Mouse (Mus musculus): ENCODE measurements around the gene Pex11b. TPM values are rescaled to one million over a fixed set of nuclear protein-coding genes. Genes with fewer than 3 reads are reported as not detected.

Pex11b gene
- polyA plus RNA-seq, 1 experiment = 107 TPM

DNA sequence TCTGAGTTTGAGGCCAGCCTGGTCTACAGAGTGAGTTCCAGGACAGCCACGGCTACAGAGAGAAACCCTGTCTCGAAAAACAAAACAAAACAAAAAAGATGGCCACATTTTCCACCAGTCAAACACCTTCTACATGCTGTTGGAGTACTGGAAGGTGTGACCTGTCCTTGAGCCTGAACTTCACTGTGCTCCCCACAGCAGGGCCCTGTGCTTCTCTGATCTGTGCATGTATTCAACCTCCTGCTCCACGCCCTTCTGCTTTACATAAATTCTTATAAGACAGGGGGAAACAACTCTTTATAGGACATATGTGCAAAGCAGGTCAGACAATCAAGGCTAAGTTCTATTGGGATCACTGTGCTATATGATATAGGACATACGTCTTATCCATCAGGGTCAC, 12.0 kb upstream of the Pex11b start:
- Histone ChIP-seq H3K27ac (ENCODE audit: control insufficient read depth, insufficient read depth, low read depth, low read length) (no peak overlapping the region), H3K36me3 (ENCODE audit: control insufficient read depth, insufficient read depth, low read length) (no peaks in the 10 kb centered on the region; the same call in 1 of the 2 replicates), H3K27me3 (ENCODE audit: control insufficient read depth, insufficient read depth, low read length) (no peaks in the 10 kb centered on the region), H3K4me1 (ENCODE audit: control insufficient read depth, insufficient read depth, low read length) (no peaks in the 10 kb centered on the region), H3K4me3 (ENCODE audit: control insufficient read depth, low read depth, low read length) (no peak overlapping the region)
- TF ChIP-seq CTCF (IDR thresholded peaks at IDR 0.05; ENCODE audit: control insufficient read depth, insufficient read depth, insufficient replicate concordance, low read depth, low read length) (no peak), POLR2A (IDR thresholded peaks at IDR 0.05; ENCODE audit: control insufficient read depth, low read depth, low read length) (no peak)

GRCm38 (mm10) chr3:96629729-96630600, 5.2 kb upstream of the Pex11b start, which contains the start of gene Rbm8a:
Gene Rbm8a, plus strand, starts transcription at chr3:96629933.
- no peaks in the 10 kb centered on the region for H3K27me3 ChIP-seq (ENCODE audit: control insufficient read depth, insufficient read depth, low read length)
- H3K4me1 ChIP-seq (ENCODE audit: control insufficient read depth, insufficient read depth, low read length) = peaks cover 5% of the 10 kb centered on the region; the same call in 1 of the 2 replicates
- TF ChIP-seq CTCF (IDR thresholded peaks at IDR 0.05; ENCODE audit: control insufficient read depth, insufficient read depth, insufficient replicate concordance, low read depth, low read length) (no peak), POLR2A (IDR thresholded peaks at IDR 0.05; ENCODE audit: control insufficient read depth, low read depth, low read length) (peak; percentile 86)
- peak within 1 kb of the TSS; percentile 95 for H3K27ac ChIP-seq (ENCODE audit: control insufficient read depth, insufficient read depth, low read depth, low read length)
- peak within 1 kb of the TSS; percentile 99 for H3K4me3 ChIP-seq (ENCODE audit: control insufficient read depth, low read depth, low read length)
- H3K36me3 ChIP-seq (ENCODE audit: control insufficient read depth, insufficient read depth, low read length) = no peaks in the 10 kb centered on the region; the same call in 1 of the 2 replicates

DNA sequence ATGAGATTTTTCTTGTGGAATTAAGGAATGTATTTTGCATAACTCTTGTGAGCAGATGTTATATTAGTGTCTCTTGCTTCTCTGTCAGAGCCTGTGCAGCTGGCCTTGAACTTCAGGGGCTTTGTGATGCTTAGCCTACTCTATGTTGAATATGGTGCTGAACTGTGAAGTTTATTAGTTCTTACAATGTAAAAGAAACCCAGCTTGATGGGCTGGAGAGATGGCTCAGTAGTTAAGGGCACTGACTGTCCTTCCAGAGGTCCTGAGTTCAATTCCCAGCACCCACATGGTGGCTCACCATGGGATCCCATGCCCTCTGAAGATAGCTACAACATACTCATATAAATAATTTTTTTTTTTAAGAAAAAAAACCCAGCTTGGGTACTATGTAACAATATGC, 3.1 kb upstream of the Pex11b start:
- H3K4me1 ChIP-seq (ENCODE audit: control insufficient read depth, insufficient read depth, low read length) = peaks cover 10% of the 10 kb centered on the region
- no peaks in the 10 kb centered on the region for H3K27me3 ChIP-seq (ENCODE audit: control insufficient read depth, insufficient read depth, low read length)
- H3K4me3 ChIP-seq (ENCODE audit: control insufficient read depth, low read depth, low read length) = no peak overlapping the region
- no peak overlapping the region for H3K27ac ChIP-seq (ENCODE audit: control insufficient read depth, insufficient read depth, low read depth, low read length)
- no peaks in the 10 kb centered on the region; the same call in 1 of the 2 replicates for H3K36me3 ChIP-seq (ENCODE audit: control insufficient read depth, insufficient read depth, low read length)
- no peak for TF ChIP-seq CTCF (IDR thresholded peaks at IDR 0.05; ENCODE audit: control insufficient read depth, insufficient read depth, insufficient replicate concordance, low read depth, low read length)
- TF ChIP-seq POLR2A (IDR thresholded peaks at IDR 0.05; ENCODE audit: control insufficient read depth, low read depth, low read length) = no peak

DNA sequence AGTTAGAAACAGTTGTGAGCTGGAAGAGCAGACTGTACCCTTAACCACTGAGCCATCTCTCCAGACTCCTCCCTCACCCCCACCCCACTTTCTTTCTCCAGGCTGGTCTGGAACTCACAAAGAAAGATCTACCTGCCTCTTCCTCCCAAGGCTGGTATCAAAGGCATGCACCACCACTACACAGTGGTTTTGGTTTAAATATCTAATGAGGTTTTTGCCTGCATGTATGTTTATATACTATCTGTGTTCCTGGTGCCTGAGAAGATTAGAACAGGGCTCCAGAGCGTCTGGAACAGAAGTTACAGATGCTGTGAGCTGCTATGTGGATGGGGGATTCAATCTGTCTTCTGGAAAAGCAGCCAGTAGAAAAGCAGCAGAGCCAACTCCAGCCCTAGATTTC, 1.2 kb upstream of the Pex11b start:
- no peak for TF ChIP-seq CTCF (IDR thresholded peaks at IDR 0.05; ENCODE audit: control insufficient read depth, insufficient read depth, insufficient replicate concordance, low read depth, low read length)
- no peak overlapping the region for H3K27ac ChIP-seq (ENCODE audit: control insufficient read depth, insufficient read depth, low read depth, low read length)
- H3K36me3 ChIP-seq (ENCODE audit: control insufficient read depth, insufficient read depth, low read length) = no peaks in the 10 kb centered on the region; the same call in 1 of the 2 replicates
- no peak overlapping the region for H3K4me3 ChIP-seq (ENCODE audit: control insufficient read depth, low read depth, low read length)
- H3K27me3 ChIP-seq (ENCODE audit: control insufficient read depth, insufficient read depth, low read length) = no peaks in the 10 kb centered on the region
- peaks cover 8% of the 10 kb centered on the region for H3K4me1 ChIP-seq (ENCODE audit: control insufficient read depth, insufficient read depth, low read length)

DNA sequence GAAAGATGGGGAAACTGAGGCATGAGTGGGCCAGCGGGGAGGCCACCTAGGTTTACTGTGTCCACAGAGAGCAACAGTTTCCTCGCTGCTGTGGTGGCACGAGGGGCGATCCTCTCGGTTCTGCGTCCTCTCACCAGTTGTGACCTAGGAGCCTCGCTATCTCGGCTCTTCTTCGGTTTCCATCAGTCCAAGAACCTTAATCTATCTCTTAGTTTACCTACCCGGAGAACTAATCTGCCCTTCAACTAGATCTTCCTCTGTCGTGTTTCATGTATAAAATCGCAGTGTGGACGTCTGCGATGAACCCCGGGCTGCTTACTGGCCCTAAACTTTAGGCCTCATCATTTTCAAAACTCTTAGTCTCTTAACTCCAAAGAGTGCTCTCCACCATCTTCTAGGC, 730 bp downstream of the Pex11b start:
- H3K27ac ChIP-seq (ENCODE audit: control insufficient read depth, insufficient read depth, low read depth, low read length) = peak overlapping the region; percentile 73
- TF ChIP-seq POLR2A (IDR thresholded peaks at IDR 0.05; ENCODE audit: control insufficient read depth, low read depth, low read length) (no peak), CTCF (IDR thresholded peaks at IDR 0.05; ENCODE audit: control insufficient read depth, insufficient read depth, insufficient replicate concordance, low read depth, low read length) (no peak)
- H3K4me3 ChIP-seq (ENCODE audit: control insufficient read depth, low read depth, low read length) = peak overlapping the region; percentile 93
- H3K36me3 ChIP-seq (ENCODE audit: control insufficient read depth, insufficient read depth, low read length) = no peaks in the 10 kb centered on the region; the same call in 1 of the 2 replicates
- H3K27me3 ChIP-seq (ENCODE audit: control insufficient read depth, insufficient read depth, low read length) = no peaks in the 10 kb centered on the region
- H3K4me1 ChIP-seq (ENCODE audit: control insufficient read depth, insufficient read depth, low read length) = peaks cover 5% of the 10 kb centered on the region

- H3K36me3 ChIP-seq (ENCODE audit: control insufficient read depth, insufficient read depth, low read length) = no peaks in the 10 kb centered on the region; the same call in 1 of the 2 replicates
- peaks cover 5% of the 10 kb centered on the region for H3K4me1 ChIP-seq (ENCODE audit: control insufficient read depth, insufficient read depth, low read length)
- H3K27me3 ChIP-seq (ENCODE audit: control insufficient read depth, insufficient read depth, low read length) = no peaks in the 10 kb centered on the region
- H3K4me3 ChIP-seq (ENCODE audit: control insufficient read depth, low read depth, low read length) = peak overlapping the region; percentile 93
- H3K27ac ChIP-seq (ENCODE audit: control insufficient read depth, insufficient read depth, low read depth, low read length) = no peak overlapping the region
- TF ChIP-seq CTCF (IDR thresholded peaks at IDR 0.05; ENCODE audit: control insufficient read depth, insufficient read depth, insufficient replicate concordance, low read depth, low read length) = no peak
- no peak for TF ChIP-seq POLR2A (IDR thresholded peaks at IDR 0.05; ENCODE audit: control insufficient read depth, low read depth, low read length)
Measured at GRCm38 (mm10) chr3:96636448-96636847, 1.3 kb downstream of the Pex11b start.

DNA sequence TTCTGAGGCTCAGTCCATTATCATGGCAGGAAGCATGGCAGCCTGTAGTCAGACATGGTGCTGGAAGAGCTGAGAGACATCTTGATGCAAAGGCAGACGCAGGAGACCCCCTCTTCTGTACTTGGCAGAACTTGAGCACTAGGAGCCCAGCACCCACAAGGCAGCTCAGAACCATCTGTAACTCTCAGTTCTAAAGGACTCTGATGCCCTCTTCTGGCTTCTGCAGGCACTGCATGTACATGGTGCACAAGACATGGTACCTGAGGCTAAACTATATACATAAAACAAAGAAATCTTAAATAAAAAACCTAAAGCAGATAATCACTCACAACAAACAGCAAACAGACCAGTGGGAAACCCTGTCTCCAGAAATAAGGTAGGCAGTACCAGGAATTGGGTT, 4.0 kb downstream of the Pex11b start:
- no peak overlapping the region for H3K4me3 ChIP-seq (ENCODE audit: control insufficient read depth, low read depth, low read length)
- H3K27me3 ChIP-seq (ENCODE audit: control insufficient read depth, insufficient read depth, low read length) = no peaks in the 10 kb centered on the region
- peaks cover 5% of the 10 kb centered on the region for H3K4me1 ChIP-seq (ENCODE audit: control insufficient read depth, insufficient read depth, low read length)
- no peak overlapping the region for H3K27ac ChIP-seq (ENCODE audit: control insufficient read depth, insufficient read depth, low read depth, low read length)
- TF ChIP-seq CTCF (IDR thresholded peaks at IDR 0.05; ENCODE audit: control insufficient read depth, insufficient read depth, insufficient replicate concordance, low read depth, low read length) (peak; percentile 34; the same call in 1 of the 2 replicates), POLR2A (IDR thresholded peaks at IDR 0.05; ENCODE audit: control insufficient read depth, low read depth, low read length) (no peak)
- no peaks in the 10 kb centered on the region; the same call in 1 of the 2 replicates for H3K36me3 ChIP-seq (ENCODE audit: control insufficient read depth, insufficient read depth, low read length)

All from testis, adult 2 months (tissue).